Mouse (Mus musculus): ENCODE measurements around the gene Psmd9. TPM values are rescaled to one million over a fixed set of nuclear protein-coding genes. Genes with fewer than 3 reads are reported as not detected.

The Psmd9 gene
- polyA plus RNA-seq, 1 experiment from 2014 or later: 13.6 TPM

DNA sequence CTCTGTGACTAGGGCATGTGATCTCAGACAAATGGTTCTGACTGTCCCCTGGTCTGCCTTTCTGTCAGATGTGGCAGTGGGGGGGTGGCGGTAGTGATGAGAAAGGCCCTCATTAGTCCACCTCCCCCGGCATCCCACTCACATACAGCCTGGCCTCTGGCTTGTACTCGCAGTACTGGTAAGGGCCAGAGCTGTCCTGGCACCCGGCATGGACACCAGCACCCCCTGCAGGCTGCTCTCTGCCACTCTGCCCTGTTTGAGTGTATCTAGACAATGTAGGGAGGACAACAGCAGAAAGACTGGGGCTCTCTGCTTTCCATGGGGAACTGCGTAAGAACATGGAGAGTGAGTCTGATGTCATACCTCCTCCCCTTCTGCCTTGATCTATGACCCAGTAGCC lies 118.9 kb downstream of the Psmd9 start:
- Histone ChIP-seq H3K4me3 (ENCODE audit: inconsistent target) (no peak overlapping the region), H3K27ac (no peak overlapping the region), H3K79me2 (ENCODE audit: inconsistent target) (no peaks in the 10 kb centered on the region), H3K36me3 (ENCODE audit: inconsistent target) (no peaks in the 10 kb centered on the region)
- WGBS (ENCODE audit: missing documents): 91% methylated on average over 5 of the region's 5 CpGs

- H3K36me3 ChIP-seq (ENCODE audit: inconsistent target): no peaks in the 10 kb centered on the region
- no peak overlapping the region for H3K4me3 ChIP-seq (ENCODE audit: inconsistent target)
- no peak overlapping the region for H3K27ac ChIP-seq
- no peaks in the 10 kb centered on the region for H3K79me2 ChIP-seq (ENCODE audit: inconsistent target)
- WGBS (ENCODE audit: missing documents): 81% methylated on average over 8 of the region's 9 CpGs
Measured at GRCm38 (mm10) chr5:123294653-123295052, 125.4 kb downstream of the Psmd9 start.

DNA sequence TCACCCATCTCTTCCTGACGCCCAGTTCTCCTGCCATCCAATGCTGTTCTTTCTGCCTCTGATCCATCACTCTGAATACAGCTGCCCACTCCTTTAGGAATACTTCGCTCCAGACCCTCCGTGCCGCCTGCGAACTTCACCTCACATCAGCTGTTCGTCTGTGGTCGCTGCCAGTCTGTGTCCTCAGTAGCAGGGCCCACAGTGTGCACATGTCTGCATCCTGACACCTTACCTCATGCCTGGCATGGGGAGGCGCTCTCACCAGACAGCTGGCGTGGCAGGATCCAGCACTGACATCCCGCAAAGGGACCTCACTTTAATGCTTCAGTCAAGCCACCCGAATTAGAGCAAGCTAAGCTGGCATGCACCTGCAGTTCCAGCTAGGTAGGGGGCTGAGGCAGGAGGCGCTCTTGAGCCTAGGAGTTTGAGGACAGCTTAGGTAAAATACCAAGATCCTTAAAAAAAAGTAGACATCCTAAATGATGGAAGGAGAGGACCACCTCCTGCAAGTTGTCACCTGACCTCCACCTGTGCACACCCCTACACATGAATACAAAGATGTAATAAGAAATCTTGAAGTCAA lies 127.1 kb downstream of the Psmd9 start:
- WGBS (ENCODE audit: missing documents): 80% methylated on average over 12 of the region's 12 CpGs
- Histone ChIP-seq H3K4me3 (ENCODE audit: inconsistent target) (no peak overlapping the region), H3K79me2 (ENCODE audit: inconsistent target) (no peaks in the 10 kb centered on the region), H3K27ac (no peak overlapping the region), H3K36me3 (ENCODE audit: inconsistent target) (no peaks in the 10 kb centered on the region)

DNA sequence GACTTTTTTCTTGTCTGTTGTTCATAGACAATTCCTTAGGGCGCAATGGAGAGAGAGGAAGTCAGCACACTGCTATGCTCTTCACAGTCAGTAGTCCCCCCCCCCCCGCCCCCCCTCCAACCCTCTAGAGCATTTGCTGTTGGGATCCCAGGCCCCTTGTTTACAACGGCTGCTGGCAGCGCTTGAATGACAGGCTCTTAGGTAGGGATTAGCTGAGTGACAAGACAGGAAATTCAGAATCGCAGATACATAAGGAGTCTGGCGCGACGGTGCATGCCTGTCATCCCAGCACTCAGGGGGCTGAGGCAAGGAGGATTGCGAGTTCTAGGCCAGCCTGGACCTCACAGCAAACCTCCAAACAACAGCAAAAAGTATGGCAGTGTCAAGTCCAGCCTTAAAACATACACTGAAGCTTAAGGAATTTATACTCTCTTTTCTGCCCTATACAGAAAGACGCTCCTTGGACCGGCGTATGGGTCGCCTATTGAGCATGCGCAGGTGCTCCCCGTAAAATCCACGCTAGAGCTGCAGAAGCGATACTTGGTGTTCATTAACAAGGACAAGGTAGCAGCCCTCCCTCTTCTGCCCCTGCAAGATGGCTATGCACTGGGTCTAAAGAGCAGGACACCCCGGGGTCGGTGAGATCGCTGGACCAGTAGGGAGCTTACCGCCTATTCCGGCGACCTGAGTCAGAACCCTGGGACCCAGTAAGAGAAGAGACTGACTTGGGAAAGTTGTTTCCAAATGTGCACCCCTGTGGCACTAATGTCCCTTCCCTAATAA lies 128.0 kb downstream of the Psmd9 start:
- H3K36me3 ChIP-seq (ENCODE audit: inconsistent target): no peaks in the 10 kb centered on the region
- H3K79me2 ChIP-seq (ENCODE audit: inconsistent target): no peaks in the 10 kb centered on the region
- WGBS (ENCODE audit: missing documents): 73% methylated on average over 23 of the region's 23 CpGs
- H3K27ac ChIP-seq: no peak overlapping the region
- H3K4me3 ChIP-seq (ENCODE audit: inconsistent target): no peak overlapping the region

DNA sequence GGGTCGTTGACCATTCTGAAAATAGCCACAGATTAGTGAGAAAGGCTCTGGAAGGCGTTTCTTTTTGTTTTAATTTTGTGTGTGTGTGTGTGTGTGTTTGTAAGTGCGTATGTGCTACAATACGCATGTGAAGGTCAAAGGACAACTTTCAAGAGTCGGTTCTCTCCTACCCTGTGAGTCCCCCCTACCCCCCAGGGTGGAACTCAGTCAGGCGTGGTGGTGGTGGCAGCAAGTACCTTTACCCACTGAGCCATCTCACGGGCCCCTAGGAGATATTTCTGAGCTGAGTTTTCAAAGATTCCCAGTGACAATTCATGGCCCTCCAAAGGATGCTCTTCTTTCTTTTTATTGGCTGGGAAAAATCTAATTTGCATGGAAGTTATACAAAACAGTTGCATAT lies 128.6 kb downstream of the Psmd9 start:
- Histone ChIP-seq H3K36me3 (ENCODE audit: inconsistent target) (no peaks in the 10 kb centered on the region), H3K79me2 (ENCODE audit: inconsistent target) (no peaks in the 10 kb centered on the region), H3K4me3 (ENCODE audit: inconsistent target) (no peak overlapping the region), H3K27ac (no peak overlapping the region)
- 85% methylated on average over 7 of the region's 7 CpGs for WGBS (ENCODE audit: missing documents)

DNA sequence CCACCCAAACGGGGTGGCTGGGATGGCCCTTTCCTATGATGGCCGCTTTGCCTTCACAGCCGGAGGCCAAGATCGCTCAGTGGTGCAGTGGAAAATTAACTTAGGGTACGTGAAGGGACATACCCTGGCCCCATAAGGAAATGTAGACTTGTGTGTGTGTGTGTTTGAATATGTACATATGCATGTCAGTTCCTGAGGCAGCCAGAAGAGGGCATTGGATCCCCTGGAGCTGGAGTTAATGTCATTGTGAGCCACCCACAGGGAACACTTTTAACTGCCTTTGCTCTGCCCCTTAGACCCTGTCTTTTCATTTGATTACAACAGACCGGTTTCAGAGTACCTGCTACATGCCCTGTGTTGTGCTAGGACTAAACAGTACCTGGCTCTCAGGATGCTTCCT lies 129.3 kb downstream of the Psmd9 start:
- no peak overlapping the region for H3K4me3 ChIP-seq (ENCODE audit: inconsistent target)
- 92% methylated on average over 6 of the region's 6 CpGs for WGBS (ENCODE audit: missing documents)
- no peaks in the 10 kb centered on the region for H3K79me2 ChIP-seq (ENCODE audit: inconsistent target)
- H3K27ac ChIP-seq: no peak overlapping the region
- no peaks in the 10 kb centered on the region for H3K36me3 ChIP-seq (ENCODE audit: inconsistent target)

Other genes starting within 250 kb of the Psmd9 start
- 23.6 to 28.0 TPM (median 23.7 TPM) in 3 replicates for gene Kdm2b, start 179.6 kb upstream of the Psmd9 start, polyA plus RNA-seq (2018)
- gene Orai1, start 154.3 kb upstream of the Psmd9 start, polyA plus RNA-seq (2018): 17.7 to 42.0 TPM (median 35.0 TPM) in 3 replicates
- gene Morn3, start 122.4 kb upstream of the Psmd9 start, polyA plus RNA-seq (2018): not detected in 3 replicates
- 4.5 to 7.4 TPM (median 5.4 TPM) in 3 replicates for gene Tmem120b, start 101.0 kb upstream of the Psmd9 start, polyA plus RNA-seq (2018)
- 0.73 to 1.9 TPM (median 0.77 TPM) in 3 replicates for gene Rhof, start 36.7 kb upstream of the Psmd9 start, polyA plus RNA-seq (2018)
- 8.0 to 13.8 TPM (median 9.3 TPM) in 3 replicates for gene Setd1b, start 27.2 kb upstream of the Psmd9 start, polyA plus RNA-seq (2018)
- gene Hpd, start 13.3 kb downstream of the Psmd9 start, polyA plus RNA-seq (2018): not detected in 3 replicates
- gene Wdr66, start 82.7 kb downstream of the Psmd9 start, polyA plus RNA-seq (2018): 0.11 to 0.16 TPM (median 0.12 TPM) in 3 replicates
- gene Bcl7a, start 174.4 kb downstream of the Psmd9 start, polyA plus RNA-seq (2018): 2.2 to 3.5 TPM (median 2.3 TPM) in 3 replicates
- 14.4 to 26.9 TPM (median 18.7 TPM) in 3 replicates for gene Mlxip, start 225.4 kb downstream of the Psmd9 start, polyA plus RNA-seq (2018)